Comparison of ENCODE assay signal across 8 mouse cellular contexts in genomic region chr3:100681448-100682092, GRCm38 (mm10). TPM values are rescaled to one million over a fixed set of nuclear protein-coding genes. Genes with fewer than 3 reads are reported as not detected.
A peak's percentile ranks its signal among the peaks of the same experiment; 100 is the strongest.
DNase-seq lines count a peak whose midpoint lies in the region; ATAC-seq and TF ChIP-seq lines count a peak whose summit lies in the region.

No protein-coding gene starts in this region.

- no peak overlapping the region for H3K27ac ChIP-seq in kidney, embryonic 16.5 days (ENCODE audit: low read length)
- H3K27ac ChIP-seq in embryonic facial prominence, embryonic 15.5 days (replicated peaks): no peak overlapping the region
- no peak overlapping the region for H3K27ac ChIP-seq in intestine, postnatal 0 days (ENCODE audit: low read depth, low read length)

- no peak for TF ChIP-seq CTCF in intestine, postnatal 0 days (IDR thresholded peaks at IDR 0.05; ENCODE audit: low read depth)

- peak overlapping the region; percentile 54 for H3K4me2 ChIP-seq in kidney, embryonic 16.5 days (replicated peaks; ENCODE audit: low read depth, low read length)
- peak overlapping the region; percentile 46 for H3K4me2 ChIP-seq in embryonic facial prominence, embryonic 15.5 days (replicated peaks)
- H3K4me2 ChIP-seq in intestine, postnatal 0 days (replicated peaks; ENCODE audit: low read depth): peak overlapping the region; percentile 86

- H3K9me3 ChIP-seq in kidney, embryonic 16.5 days (ENCODE audit: low read length): no peaks in the 10 kb centered on the region
- no peaks in the 10 kb centered on the region for H3K9me3 ChIP-seq in embryonic facial prominence, embryonic 15.5 days (replicated peaks)
- no peaks in the 10 kb centered on the region for H3K9me3 ChIP-seq in intestine, postnatal 0 days (ENCODE audit: control insufficient read depth)

- no peaks in the 10 kb centered on the region for H3K27me3 ChIP-seq in kidney, embryonic 16.5 days (ENCODE audit: insufficient read depth, low read length)
- no peaks in the 10 kb centered on the region for H3K27me3 ChIP-seq in embryonic facial prominence, embryonic 15.5 days
- no peaks in the 10 kb centered on the region for H3K27me3 ChIP-seq in intestine, postnatal 0 days (replicated peaks; ENCODE audit: control insufficient read depth, insufficient read depth, low read length)

- peaks cover 4% of the 10 kb centered on the region; the same call in 1 of the 2 replicates for H3K36me3 ChIP-seq in kidney, embryonic 16.5 days (ENCODE audit: insufficient read depth, low read length)
- no peaks in the 10 kb centered on the region for H3K36me3 ChIP-seq in embryonic facial prominence, embryonic 15.5 days
- H3K36me3 ChIP-seq in intestine, postnatal 0 days (ENCODE audit: control insufficient read depth, insufficient read depth): no peaks in the 10 kb centered on the region

- DNase-seq in kidney, adult 9 months: no peak
- peak; percentile 40 for DNase-seq in neural tube, embryonic 10.5 days (ENCODE audit: extremely low spot score, low spot score)
- no peak for DNase-seq in layer of hippocampus, postnatal 36 days
- no peak for DNase-seq in gastrocnemius, adult 8-10 months (ENCODE audit: low spot score in 2 of 2)
- DNase-seq in adrenal gland, postnatal 36 days: no peak

- no peak for ATAC-seq in kidney, embryonic 16.5 days (ENCODE audit: low FRiP score, low TSS enrichment)
- no peak for ATAC-seq in embryonic facial prominence, embryonic 15.5 days (ENCODE audit: insufficient number of reproducible peaks, low FRiP score, low TSS enrichment, low read depth)
- ATAC-seq in intestine, postnatal 0 days: no peak

- H3K4me3 ChIP-seq in kidney, embryonic 16.5 days (ENCODE audit: low read length): peak overlapping the region; percentile 21
- peak overlapping the region; percentile 19 for H3K4me3 ChIP-seq in embryonic facial prominence, embryonic 15.5 days (replicated peaks)
- H3K4me3 ChIP-seq in intestine, postnatal 0 days (ENCODE audit: low read depth, low read length): peak overlapping the region; percentile 38

- 4% methylated on average over 11 of the region's 11 CpGs for WGBS in kidney, embryonic 16.5 days
- 8% methylated on average over 11 of the region's 11 CpGs for WGBS in embryonic facial prominence, embryonic 15.5 days
- WGBS in intestine, postnatal 0 days: 9% methylated on average over 11 of the region's 11 CpGs

- H3K4me1 ChIP-seq in kidney, embryonic 16.5 days (ENCODE audit: insufficient read depth, low read length): peaks cover 27% of the 10 kb centered on the region
- peaks cover 22% of the 10 kb centered on the region for H3K4me1 ChIP-seq in embryonic facial prominence, embryonic 15.5 days
- peaks cover 7% of the 10 kb centered on the region for H3K4me1 ChIP-seq in intestine, postnatal 0 days (replicated peaks; ENCODE audit: control insufficient read depth, insufficient read depth, low read length)

- no peak overlapping the region for H3K9ac ChIP-seq in kidney, embryonic 16.5 days (replicated peaks; ENCODE audit: low read length)
- H3K9ac ChIP-seq in embryonic facial prominence, embryonic 15.5 days: no peak overlapping the region
- H3K9ac ChIP-seq in intestine, postnatal 0 days (ENCODE audit: low read depth, low read length): no peak overlapping the region

RNA-seq across cellular contexts. Expression of gene Man1a2, which starts 3.7 kb away (rescaled TPM):
- 43.7 and 48.1 TPM in 2 replicates for polyA plus RNA-seq in kidney, embryonic 16.5 days (2015; fragmentation: Nextera tagmentation; extraction: Ambion mirVana)
- polyA plus RNA-seq in embryonic facial prominence, embryonic 15.5 days (2015; fragmentation: Nextera tagmentation; extraction: Ambion mirVana): 75.5 and 78.2 TPM in 2 replicates
- 92.1 and 98.3 TPM in 2 replicates for polyA plus RNA-seq in intestine, postnatal 0 days (2015; fragmentation: Nextera tagmentation; extraction: Ambion mirVana)
- 100 to 1,000 TPM; 128 to 140 TPM for total RNA-seq in layer of hippocampus, postnatal 36 days (2021)
- 10 to 100 TPM; 27.3 to 30.0 (median 29.3) TPM for total RNA-seq in gastrocnemius, adult 8-10 months (2022)
- 100 to 1,000 TPM in 1 of 2 experiments, 10 to 100 TPM in 1; 94.9 to 126 TPM for total RNA-seq in adrenal gland, postnatal 36 days (2021)
